Mouse (Mus musculus) naive thymus-derived CD4-positive, alpha-beta T cell, adult 5 months (primary cell): ENCODE data around the gene Vmn1r235. TPM values are rescaled to one million over a fixed set of nuclear protein-coding genes. Genes with fewer than 3 reads are reported as not detected.

Experiments
- polyA plus RNA-seq: library from polyadenylated mRNA; unstranded; fragments of 100-300 nt; shearing (Covaris generic); gene quantifications from one replicate; pipeline ENCODE4 v1.2.1, GENCODE M21; 2017

Gene Vmn1r235
- polyA plus RNA-seq, result 0.10 TPM

DNA sequence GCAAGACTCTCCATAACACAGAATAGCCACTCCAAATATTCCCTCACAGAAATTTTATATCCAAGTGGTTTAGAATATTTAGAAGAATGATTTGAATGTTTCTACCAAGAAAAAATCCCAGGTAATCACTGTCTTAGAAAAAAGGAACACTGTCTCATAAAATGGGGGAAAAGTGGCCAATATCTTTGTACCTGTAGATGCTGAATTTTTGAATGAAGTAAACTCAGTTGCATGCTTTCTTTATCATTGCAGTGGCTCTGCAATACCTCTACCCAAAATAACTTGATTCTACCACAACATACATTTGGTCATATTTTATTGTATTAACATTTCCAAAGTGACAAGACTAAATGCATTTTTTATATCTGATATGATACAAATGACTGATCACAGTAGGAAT lies at the start of gene Vmn1r235:
Gene Vmn1r235, plus strand, starts transcription at position 301 of the 400 bp plus-strand sequence.

DNA sequence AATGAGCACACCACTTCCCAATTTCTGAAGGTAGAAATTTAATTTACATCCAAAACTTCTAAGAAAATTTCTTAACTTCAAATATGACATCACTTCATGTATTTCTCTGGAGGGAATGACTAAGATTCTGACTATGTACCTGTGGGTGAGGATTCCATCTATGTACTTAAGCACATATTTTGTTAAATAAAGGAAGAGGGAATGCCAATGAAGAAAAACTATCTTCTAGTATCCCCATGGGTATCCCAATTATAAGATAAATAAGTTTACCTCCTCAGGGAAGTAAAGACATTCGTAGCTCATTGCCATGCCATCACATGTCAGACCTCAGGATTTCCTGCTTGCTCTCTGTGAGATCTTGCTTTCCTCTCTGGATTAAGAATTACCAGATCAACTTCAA lies 30.4 kb upstream of the Vmn1r235 start, which contains the start of gene Vmn1r234:
Gene Vmn1r234, plus strand, starts transcription at position 301 of the 400 bp plus-strand sequence.

DNA sequence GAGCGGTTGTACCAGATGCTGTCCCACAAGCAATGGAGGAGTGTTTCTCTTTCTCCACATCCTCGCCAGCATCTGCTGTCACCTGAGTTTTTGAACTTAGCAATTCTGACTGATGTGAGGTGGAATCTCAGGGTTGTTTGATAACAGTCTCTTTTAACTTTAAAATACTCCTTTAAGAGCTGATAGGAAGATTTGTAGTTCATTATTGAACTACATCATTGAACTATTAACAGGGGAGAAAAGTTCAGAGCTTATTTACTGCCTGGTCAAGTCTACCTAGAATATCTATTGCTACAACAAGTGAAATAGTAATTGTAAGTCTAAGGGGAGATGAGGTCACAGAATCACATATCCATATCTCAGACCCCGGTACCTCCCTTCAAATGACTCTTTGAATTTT lies 26.4 kb downstream of the Vmn1r235 start, which contains the start of gene Vmn1r236:
Gene Vmn1r236, plus strand, starts transcription at position 301 of the 400 bp plus-strand sequence.

DNA sequence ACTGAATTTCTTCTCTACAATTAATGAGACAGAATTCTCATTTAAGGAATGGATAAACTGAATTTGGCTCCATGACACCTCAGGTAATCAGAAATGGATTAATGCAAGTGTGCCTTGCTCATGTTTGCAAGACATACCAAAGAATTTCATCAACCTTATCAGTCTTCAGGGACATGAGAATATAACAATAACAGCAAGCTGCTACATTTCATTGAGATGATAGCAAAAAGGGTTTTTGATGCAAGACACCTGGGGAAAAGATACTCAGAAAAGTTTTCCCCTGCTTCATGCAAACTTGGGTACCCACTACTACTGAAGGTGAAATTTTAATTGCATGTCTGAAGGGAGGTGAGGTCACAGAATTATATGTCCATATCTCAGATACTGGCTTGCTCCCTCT lies 55.4 kb downstream of the Vmn1r235 start, which contains the start of gene Vmn1r237:
Gene Vmn1r237, plus strand, starts transcription at position 301 of the 400 bp plus-strand sequence.

Other genes starting within 250 kb of the Vmn1r235 start
- 8.6 TPM for gene Zfp160, start 247.5 kb upstream of the Vmn1r235 start, polyA plus RNA-seq
- not detected for gene Vmn1r234, start 30.3 kb upstream of the Vmn1r235 start, polyA plus RNA-seq
- not detected for gene Vmn1r236, start 26.5 kb downstream of the Vmn1r235 start, polyA plus RNA-seq
- gene Vmn1r237, start 55.5 kb downstream of the Vmn1r235 start, polyA plus RNA-seq, result not detected
- 8.8 TPM for gene Zfp677, start 127.3 kb downstream of the Vmn1r235 start, polyA plus RNA-seq
- gene Zfp54, start 166.8 kb downstream of the Vmn1r235 start, polyA plus RNA-seq, result 3.8 TPM
- 57.7 TPM for gene Zfp51, start 194.0 kb downstream of the Vmn1r235 start, polyA plus RNA-seq
- 79.1 TPM for gene Zfp53, start 232.6 kb downstream of the Vmn1r235 start, polyA plus RNA-seq